Mouse (Mus musculus) macrophage (primary cell): ENCODE results near the gene Msrb2. TPM values are rescaled to one million over a fixed set of nuclear protein-coding genes. Genes with fewer than 3 reads are reported as not detected.

ENCODE experiments used
- H3K27ac ChIP-seq: fragments of 350-480 bp; formaldehyde crosslinking; 2 replicates; pipeline ENCODE4 v1.9.0; 2021
- H3K36me3 ChIP-seq: fragments of 350-480 bp; formaldehyde crosslinking; 2 replicates; pipeline ENCODE4 v1.9.0; 2021; ENCODE audit errors: inconsistent target
- H3K4me3 ChIP-seq: fragments of 350-480 bp; formaldehyde crosslinking; 2 replicates; pipeline ENCODE4 v1.9.0; 2021; ENCODE audit errors: inconsistent target
- H3K79me2 ChIP-seq: fragments of 350-480 bp; formaldehyde crosslinking; 2 replicates; pipeline ENCODE4 v1.9.0; 2021; ENCODE audit errors: inconsistent target
- WGBS: methylation state at CpG from one replicate; pipeline ENCODE4 v1.1.7; 2026; ENCODE audit warnings: inconsistent platforms; ENCODE audit not compliant: missing documents; 5-methylcytosine and 5-hydroxymethylcytosine counted together
- polyA plus RNA-seq: library from polyadenylated mRNA; stranded (reverse); fragments of 250-400 nt; gene quantifications from 3 replicates; pipeline ENCODE4 v1.2.4, GENCODE M21; 2018; ENCODE audit warnings: inconsistent platforms
- total RNA-seq, 78 experiments: library from RNA; depleted of rRNA; stranded (reverse); fragments of 250-400 nt; gene quantifications; 1 replicate in 9 of 78; 2 replicates in 24 of 78; 3 replicates in 43 of 78; 4 replicates in 2 of 78; pipeline ENCODE4 v1.2.4; 2018; ENCODE audit warnings: inconsistent platforms in 56 of 78

Msrb2 gene
- total RNA-seq (2018; cell fraction: chromatin; rRNA removed), result 10 to 100 TPM in 19 of 26 experiments, 1 to 10 TPM in 7; 7.9 to 29.9 (median 13.0) TPM
- total RNA-seq (2018; cell fraction: cytosol; rRNA removed), result 10 to 100 TPM in 11 of 26 experiments, 1 to 10 TPM in 15; 4.3 to 16.8 (median 9.6) TPM
- 10 to 100 TPM in 20 of 26 experiments, 1 to 10 TPM in 6; 6.4 to 30.8 (median 13.9) TPM for total RNA-seq (2018; cell fraction: nucleus; rRNA removed)
- 8.3 to 17.9 TPM (median 10.7 TPM) in 3 replicates for polyA plus RNA-seq

DNA sequence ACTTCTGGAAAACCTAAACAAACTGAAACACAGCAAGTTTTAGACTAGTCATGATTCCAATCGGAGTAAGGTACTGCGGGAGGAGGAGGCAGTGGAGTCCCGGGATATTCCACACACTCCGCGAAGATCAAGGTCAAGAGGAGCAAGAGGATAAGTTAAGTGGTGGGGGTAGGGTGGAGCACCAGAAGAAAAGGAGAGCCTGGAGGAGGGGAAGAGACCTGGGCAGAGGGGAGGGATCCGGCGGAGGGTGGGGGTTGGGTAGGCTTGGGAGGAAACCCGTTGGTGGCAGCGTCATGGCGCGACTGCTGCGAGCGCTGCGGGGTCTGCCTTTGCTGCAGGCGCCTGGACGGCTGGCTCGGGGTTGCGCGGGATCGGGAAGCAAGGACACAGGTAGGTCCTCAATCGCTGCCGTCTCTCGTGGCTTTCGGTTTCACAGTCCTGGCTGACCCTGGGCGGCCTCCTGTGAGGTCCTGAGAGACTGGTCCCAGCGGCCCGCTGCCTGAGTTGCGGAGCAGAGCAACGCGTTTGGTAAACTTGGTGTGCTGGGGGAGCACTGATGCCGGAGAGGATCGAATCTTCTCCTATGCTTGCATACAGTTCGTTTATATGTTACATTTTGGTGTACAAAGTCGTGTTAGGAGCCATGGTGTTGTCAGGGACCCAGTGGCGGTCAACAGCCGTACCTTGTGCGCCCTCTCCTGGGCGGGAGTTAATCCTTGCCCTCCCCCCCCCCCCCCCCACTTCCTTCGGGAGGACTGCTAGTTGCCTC, at the start of gene Msrb2:
Gene Msrb2 (plus strand): TSS at position 51 of the 769 bp plus-strand sequence.
- peak within 1 kb of the TSS; percentile 76 for H3K27ac ChIP-seq
- peak within 1 kb of the TSS; percentile 70 for H3K4me3 ChIP-seq
- no peaks in the 10 kb centered on the region for H3K79me2 ChIP-seq
- under 1% methylated on average over 38 of the region's 39 CpGs for WGBS
- no peaks in the 10 kb centered on the region for H3K36me3 ChIP-seq

DNA sequence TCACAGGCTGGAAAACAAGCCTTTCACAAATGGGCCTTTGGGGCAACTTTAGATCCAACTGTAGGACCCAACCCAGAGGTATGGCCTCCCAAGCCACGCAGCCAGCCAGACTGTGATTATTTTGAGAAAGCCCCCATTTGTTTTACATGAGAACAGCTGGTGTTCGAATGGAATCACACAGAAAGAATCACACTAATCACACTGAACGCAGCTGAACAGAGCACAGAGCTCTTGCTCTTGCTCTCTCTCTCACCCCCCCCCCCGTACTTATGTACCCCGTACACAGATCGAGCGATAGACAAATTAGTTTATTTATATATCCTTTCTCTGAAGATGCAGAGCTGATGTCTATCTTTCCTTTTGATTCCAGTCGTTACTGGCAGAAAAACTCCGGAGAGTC, 48.8 kb upstream of the Msrb2 start:
- no peaks in the 10 kb centered on the region for H3K79me2 ChIP-seq
- no peak overlapping the region for H3K4me3 ChIP-seq
- H3K27ac ChIP-seq, result no peak overlapping the region
- no peaks in the 10 kb centered on the region for H3K36me3 ChIP-seq
- 95% methylated on average over 6 of the region's 9 CpGs for WGBS

DNA sequence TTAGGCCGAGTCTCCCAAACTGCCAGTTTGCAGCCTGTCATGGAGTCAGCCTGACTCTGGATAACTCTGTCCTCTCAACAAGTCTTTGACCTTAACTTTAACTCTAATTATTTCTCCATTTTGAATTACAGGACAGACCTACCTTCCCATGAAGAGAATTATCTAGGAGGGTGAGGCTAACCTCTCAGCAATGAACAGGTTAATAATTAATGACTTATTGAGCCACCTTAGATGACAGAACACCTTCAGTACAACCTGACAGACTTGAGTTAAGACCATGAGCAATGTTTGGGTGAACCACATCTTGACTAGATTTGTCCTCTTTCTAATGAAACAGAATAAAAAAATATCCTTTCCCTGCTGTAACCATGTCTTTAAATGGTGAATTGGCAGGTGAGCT, 44.9 kb upstream of the Msrb2 start:
- Histone ChIP-seq H3K79me2 (no peaks in the 10 kb centered on the region), H3K36me3 (no peaks in the 10 kb centered on the region), H3K4me3 (no peak overlapping the region), H3K27ac (no peak overlapping the region)
- 100% methylated on average over 1 of the region's 1 CpGs for WGBS

DNA sequence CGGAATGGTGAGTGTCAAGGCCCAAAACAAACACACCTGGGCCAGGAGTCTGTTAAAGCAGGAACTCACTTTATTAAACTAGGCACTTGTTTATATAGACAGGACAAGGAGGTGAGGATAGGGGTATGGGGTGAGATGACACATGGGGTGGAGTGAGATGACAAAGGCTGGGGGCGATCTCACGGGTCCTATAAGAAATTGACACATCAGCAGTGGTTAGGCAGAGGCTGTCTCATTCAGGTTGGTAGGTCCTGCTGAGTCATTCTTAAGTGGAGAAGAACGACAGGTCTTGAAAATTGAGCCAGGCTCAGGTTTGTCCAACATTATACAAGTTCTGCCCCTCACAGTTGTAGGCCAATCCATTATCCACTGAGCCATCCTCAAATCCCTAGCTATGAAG, 43.4 kb upstream of the Msrb2 start:
- H3K79me2 ChIP-seq, result no peaks in the 10 kb centered on the region
- H3K27ac ChIP-seq, result no peak overlapping the region
- WGBS, result 77% methylated on average over 4 of the region's 4 CpGs
- H3K36me3 ChIP-seq, result no peaks in the 10 kb centered on the region
- no peak overlapping the region for H3K4me3 ChIP-seq

DNA sequence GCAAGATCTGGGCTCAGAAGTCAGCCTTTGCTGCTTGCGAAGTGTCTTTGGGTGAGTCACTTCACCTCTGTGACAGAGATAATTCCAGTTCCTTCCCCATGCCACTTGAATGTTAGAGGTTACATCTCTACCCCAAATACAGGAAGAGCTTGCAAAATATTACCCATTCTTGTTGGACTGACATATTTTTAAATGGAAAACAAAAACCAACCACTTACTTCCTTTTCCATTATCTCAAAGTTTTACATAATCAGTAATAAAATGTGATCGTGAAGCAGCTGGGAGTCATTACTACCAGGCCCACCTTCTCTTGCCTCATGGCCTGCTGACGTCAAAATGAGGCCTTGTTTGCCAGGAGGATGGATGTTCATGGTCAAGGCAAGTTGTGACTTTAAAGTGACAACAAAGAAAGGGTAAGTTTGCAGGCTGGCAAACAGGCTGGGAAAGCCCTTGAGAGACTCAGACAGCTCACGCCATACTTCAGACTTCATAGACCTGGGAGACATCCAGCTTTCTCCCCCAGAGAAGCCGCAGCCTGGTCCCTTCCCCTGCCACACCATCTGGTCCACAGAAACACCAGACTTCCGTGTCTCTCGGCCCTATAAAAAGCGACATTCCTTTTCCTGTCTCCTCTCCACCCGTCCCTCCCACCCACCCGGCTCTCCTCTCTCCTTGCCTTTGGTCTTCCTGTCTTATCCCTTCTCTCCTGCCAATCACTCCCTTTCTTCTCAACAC, 27.2 kb upstream of the Msrb2 start:
- H3K36me3 ChIP-seq, result no peaks in the 10 kb centered on the region
- H3K79me2 ChIP-seq, result no peaks in the 10 kb centered on the region
- peak overlapping the region; percentile 64 for H3K27ac ChIP-seq
- 14% methylated on average over 9 of the region's 10 CpGs for WGBS
- H3K4me3 ChIP-seq, result no peak overlapping the region

DNA sequence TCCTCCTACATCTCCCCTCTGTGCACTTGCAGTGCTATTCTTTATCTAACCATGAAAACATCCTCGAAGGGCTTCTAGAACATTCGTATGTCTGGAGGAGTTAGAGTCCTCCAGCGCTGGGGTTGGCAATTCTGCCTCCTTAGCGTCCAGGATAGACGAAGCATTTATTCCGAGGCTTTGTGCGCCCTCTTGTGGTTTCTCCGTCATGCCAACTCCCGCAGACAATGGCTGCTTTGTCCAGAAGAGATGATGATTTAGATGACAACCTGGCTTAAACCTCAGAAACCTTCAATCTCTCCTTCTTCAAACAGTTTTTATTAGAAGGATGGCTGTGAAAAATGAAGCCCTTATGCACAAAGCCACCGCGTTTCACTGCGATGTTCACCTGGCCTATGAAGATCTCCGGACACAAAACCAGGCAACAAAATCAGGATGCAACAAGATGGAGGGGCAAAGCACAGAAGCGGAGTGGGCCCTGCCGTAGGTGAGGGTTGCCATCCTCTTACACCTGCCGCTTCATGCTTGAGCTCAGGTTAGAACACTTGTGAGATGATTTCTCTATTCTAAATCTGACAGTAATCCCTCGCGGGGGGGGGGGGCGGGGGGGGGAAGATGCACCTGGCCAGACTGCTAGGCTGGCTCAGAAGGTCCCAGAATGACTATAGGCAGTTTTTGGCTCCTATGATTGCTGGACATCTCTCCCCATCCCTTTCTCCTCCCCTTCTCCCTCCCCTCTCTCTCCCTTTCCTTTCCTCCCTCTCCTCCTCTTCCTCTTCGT, 26.4 kb upstream of the Msrb2 start:
- 18% methylated on average over 15 of the region's 20 CpGs for WGBS
- Histone ChIP-seq H3K36me3 (no peaks in the 10 kb centered on the region), H3K4me3 (no peak overlapping the region), H3K27ac (peak overlapping the region; percentile 64), H3K79me2 (no peaks in the 10 kb centered on the region)

DNA sequence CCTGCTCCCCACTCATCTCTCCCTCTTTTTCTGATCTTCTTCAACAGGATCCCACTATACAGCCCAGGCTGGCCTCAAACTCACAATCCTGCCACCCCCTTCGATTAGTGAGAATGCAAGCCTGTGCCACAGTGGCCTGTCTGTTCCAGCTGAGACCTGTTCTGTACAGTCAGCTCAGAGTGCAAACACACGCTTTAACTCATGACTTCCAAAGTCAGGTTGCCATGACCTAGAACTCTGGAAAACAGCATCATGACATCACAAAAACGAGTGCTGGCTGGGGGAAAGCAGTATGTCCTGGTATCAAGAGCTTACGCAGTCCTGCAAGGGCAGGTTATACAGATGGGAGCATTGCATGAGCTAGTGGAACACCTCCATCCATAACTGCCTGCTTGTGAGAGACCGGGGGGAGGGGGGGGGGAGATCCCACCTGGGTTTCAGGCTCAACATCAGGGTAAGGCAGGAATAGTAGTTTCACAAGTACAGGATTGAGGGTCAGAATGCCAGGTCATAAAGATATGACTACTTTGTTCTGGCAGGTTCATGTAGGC, 25.8 kb upstream of the Msrb2 start:
- Histone ChIP-seq H3K36me3 (no peaks in the 10 kb centered on the region), H3K4me3 (no peak overlapping the region), H3K79me2 (no peaks in the 10 kb centered on the region), H3K27ac (no peak overlapping the region)
- WGBS, result 82% methylated on average over 5 of the region's 5 CpGs

DNA sequence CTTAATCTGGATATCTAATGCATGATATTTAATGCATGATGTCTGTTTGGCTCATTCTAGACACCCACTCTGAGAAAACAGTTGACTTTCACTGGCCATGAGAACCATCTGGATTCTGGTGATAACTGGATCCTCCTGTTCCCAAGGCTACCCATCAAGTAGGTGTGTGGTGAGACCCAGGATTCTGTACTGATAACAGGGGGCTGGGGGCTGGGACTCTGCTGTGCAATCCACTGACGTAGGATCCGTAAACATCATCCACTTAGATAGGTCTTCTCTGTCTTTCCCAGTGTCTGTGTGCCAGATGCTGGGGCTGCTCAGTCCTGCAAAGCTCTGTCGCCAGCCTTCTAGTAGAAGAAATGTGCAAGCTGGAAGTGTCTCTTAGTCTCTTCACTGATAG, 22.8 kb upstream of the Msrb2 start:
- Histone ChIP-seq H3K79me2 (no peaks in the 10 kb centered on the region), H3K27ac (no peak overlapping the region), H3K4me3 (no peak overlapping the region), H3K36me3 (no peaks in the 10 kb centered on the region)
- WGBS, result 91% methylated on average over 3 of the region's 3 CpGs

DNA sequence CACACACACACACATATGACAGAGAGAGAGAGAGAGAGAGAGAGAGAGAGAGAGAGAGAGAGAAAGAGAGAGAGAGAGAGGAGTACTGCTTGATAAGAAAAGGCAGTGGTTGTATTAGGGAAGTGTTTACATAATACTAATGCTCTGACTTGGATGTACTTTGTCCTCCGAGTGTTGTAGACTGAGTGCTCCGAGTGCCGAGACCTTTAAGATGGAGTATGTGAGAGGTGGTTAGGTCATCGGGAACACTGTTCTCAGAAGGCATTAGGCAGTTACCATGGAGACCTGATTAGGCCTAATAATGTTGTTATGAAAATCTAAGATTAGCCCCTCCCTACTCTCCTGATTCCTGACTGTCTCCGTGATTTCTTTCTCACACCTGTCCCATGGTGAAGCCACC, 21.1 kb upstream of the Msrb2 start:
- WGBS, result 87% methylated on average over 5 of the region's 5 CpGs
- Histone ChIP-seq H3K27ac (no peak overlapping the region), H3K36me3 (no peaks in the 10 kb centered on the region), H3K4me3 (no peak overlapping the region), H3K79me2 (no peaks in the 10 kb centered on the region)

DNA sequence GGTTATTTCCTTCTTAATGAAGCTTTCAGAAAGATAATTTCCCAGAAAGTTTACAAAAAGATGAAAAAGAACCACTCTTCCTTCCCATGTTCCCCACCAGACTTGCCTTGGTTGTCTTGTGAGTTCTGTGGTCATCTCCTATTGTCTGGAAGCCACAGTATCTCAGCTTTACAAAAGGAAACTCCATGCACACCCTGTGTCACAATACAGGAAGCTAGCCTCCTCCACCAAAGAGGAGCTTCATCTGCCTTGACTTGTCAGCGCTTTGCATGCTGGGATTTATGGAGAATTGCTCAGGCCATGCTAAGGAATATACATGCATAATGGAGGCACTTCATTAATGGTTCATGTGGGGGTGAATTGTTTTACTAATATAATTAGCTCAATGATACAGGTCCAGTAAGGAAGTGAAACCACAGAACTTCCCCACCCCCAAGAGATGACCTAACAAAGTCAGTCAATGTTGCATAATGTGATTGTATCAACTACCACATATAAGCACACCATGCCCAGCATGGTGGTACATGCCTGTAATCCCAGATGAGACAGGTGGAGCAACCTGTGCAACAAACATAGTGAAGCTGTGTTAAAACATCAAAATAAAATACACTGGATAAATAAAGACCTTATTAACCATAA, 19.5 kb upstream of the Msrb2 start:
- Histone ChIP-seq H3K36me3 (no peaks in the 10 kb centered on the region), H3K79me2 (no peaks in the 10 kb centered on the region), H3K4me3 (no peak overlapping the region), H3K27ac (peak overlapping the region; percentile 65)
- 25% methylated on average over 1 of the region's 1 CpGs for WGBS

DNA sequence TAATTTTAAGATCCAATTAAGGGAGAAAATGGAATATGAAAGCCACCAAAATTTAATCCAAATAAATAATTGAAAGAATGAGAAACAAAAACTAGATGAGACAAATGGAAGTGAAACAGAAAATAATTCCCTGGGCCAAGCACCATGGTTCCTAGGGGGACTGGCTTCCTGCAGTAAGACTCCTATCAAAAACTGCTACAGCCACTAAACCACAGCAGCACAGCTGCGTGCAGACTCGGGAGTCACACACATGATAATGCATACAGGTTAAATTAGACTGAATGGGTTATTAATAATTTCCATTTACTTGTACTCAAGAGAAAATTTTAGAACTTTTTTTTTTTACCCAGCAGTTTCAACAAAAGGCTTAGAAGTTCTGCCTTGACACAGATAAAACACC, 18.1 kb upstream of the Msrb2 start:
- H3K4me3 ChIP-seq, result no peak overlapping the region
- WGBS, result 34% methylated on average over 2 of the region's 2 CpGs
- no peak overlapping the region for H3K27ac ChIP-seq
- H3K79me2 ChIP-seq, result no peaks in the 10 kb centered on the region
- no peaks in the 10 kb centered on the region for H3K36me3 ChIP-seq

DNA sequence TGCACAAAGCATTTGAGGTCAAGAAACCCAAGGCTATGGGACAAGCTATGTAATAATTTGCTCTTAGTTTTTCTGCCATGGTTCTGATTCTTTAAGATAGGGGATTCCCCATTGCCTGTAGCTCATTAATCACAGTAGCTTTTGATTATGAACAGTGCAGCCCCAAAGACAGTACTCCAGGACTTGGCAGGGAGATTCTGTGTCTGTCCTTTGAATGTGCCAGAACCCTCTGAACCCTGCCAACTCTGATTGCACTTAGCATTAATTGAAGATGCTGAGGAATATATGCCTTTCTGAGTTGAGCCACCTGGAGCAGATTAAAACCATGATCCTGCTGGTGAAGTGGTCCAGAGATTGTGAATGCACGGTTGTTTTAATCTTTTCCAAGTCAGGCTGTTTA, 8.4 kb upstream of the Msrb2 start:
- Histone ChIP-seq H3K27ac (no peak overlapping the region), H3K79me2 (no peaks in the 10 kb centered on the region), H3K4me3 (no peak overlapping the region), H3K36me3 (no peaks in the 10 kb centered on the region)
- WGBS, result 94% methylated on average over 1 of the region's 1 CpGs

DNA sequence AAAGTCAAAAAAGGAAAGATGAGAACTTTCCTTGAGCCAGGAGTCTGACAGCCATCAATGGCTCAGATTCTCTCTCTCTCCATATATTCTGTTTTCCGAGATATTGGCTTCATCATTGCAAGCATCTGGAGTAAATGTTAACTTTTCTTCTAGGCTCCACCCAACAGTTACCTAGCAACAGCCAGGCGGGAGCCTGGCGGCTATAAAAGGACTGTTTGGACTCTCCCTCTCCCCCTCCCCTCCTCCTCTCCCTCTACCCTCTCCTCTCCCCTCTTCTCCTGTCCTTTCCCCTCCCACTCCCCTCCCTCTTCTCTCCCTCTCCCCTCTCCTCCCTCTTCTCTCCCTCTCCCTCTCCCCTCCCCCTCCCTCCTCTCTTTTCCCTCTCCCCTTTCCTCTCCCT, 4.8 kb upstream of the Msrb2 start:
- 100% methylated on average over 1 of the region's 3 CpGs for WGBS
- H3K4me3 ChIP-seq, result no peak overlapping the region
- no peaks in the 10 kb centered on the region for H3K79me2 ChIP-seq
- H3K36me3 ChIP-seq, result no peaks in the 10 kb centered on the region
- H3K27ac ChIP-seq, result no peak overlapping the region

DNA sequence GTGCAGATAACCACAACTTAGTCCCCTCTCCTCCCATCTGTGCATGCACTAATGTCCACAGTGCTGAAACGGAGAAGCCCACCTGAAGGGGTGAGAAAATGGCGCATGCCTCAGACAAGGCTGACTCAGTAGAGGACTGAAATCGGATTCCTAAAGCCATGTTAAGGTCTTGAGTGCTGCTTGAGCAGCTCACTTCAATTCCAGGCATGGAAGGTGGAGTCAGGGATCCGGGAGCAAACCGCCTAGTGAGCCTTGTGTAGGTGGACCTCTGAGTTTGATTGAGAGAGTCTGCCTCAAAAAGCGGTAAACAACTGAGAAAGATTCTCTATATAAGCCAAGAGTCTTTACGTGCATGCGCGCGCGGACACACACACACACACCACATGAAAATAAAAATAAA, 4.1 kb upstream of the Msrb2 start:
- 95% methylated on average over 9 of the region's 11 CpGs for WGBS

More for the DNA sequence above, 4.1 kb upstream of the Msrb2 start:
- Histone ChIP-seq H3K27ac (no peak overlapping the region), H3K4me3 (no peak overlapping the region), H3K79me2 (no peaks in the 10 kb centered on the region), H3K36me3 (no peaks in the 10 kb centered on the region)
